Comparison of ENCODE assay signal across 30 mouse cellular contexts in genomic region chr2:156291998-156292397, GRCm38 (mm10).
"Had no signal": no experiment of that assay in that cellular context is flagged by ENCODE, and none has a peak within 500 bp of the region (broad histone marks: within the 10 kb centered on the region; RNA-seq: fewer than 3 reads in every experiment).

No protein-coding gene starts in this region.

- H3K4me3 ChIP-seq: heart, embryonic 10.5 days; heart, embryonic 12.5 days; heart, embryonic 13.5 days; heart, embryonic 15.5 days; hindbrain, embryonic 10.5 days; hindbrain, embryonic 12.5 days; hindbrain, embryonic 13.5 days; hindbrain, embryonic 15.5 days; intestine, embryonic 15.5 days; kidney, embryonic 15.5 days; layer of hippocampus, adult 2 months; left cerebral cortex, adult 2 months had no signal

- H3K4me2 ChIP-seq: heart, embryonic 11.5 days; heart, embryonic 12.5 days; heart, embryonic 13.5 days; heart, embryonic 15.5 days; hindbrain, embryonic 12.5 days; hindbrain, embryonic 13.5 days; hindbrain, embryonic 14.5 days; hindbrain, embryonic 15.5 days; intestine, embryonic 15.5 days; kidney, embryonic 15.5 days had no signal

- DNase-seq: heart, postnatal 10 days; heart, postnatal 14 days; heart, postnatal 36 days; heart, postnatal 4 days; kidney, adult 11 months; kidney, adult 18-20 months; kidney, adult 2 months; kidney, adult 8-10 months; kidney, adult 9 months; kidney, postnatal 10 days; kidney, postnatal 14 days; kidney, postnatal 25 days; kidney, postnatal 36 days; kidney, postnatal 4 days; layer of hippocampus, adult 9-11 months; layer of hippocampus, postnatal 36 days had no signal

- H3K27me3 ChIP-seq: heart, embryonic 12.5 days; heart, embryonic 13.5 days; heart, embryonic 15.5 days; hindbrain, embryonic 12.5 days; hindbrain, embryonic 13.5 days; hindbrain, embryonic 15.5 days; intestine, embryonic 15.5 days; kidney, embryonic 15.5 days had no signal
